Mouse (Mus musculus) spleen, adult 2 months (tissue): Measurements from ENCODE around the gene Gm14180. TPM values are rescaled to one million over a fixed set of nuclear protein-coding genes. Genes with fewer than 3 reads are reported as not detected.
"Not testable (repeated sequence)": the region's sequence is repeated elsewhere in the genome, so short reads cannot be mapped to it uniquely, and the experiment has no call there.

Source experiments
- DNase-seq, 2 experiments: peaks; one replicate each; pipeline versions ENCODE4 v3.0.0 to v3.0.0-alpha.2; 2012 to 2021; ENCODE audit warnings: low spot score in 2 of 2, low read depth in 1 of 2
- H3K27ac ChIP-seq: fragments of 200-500 bp; 2 replicates; pipeline ENCODE4 v1.5.1; 2012; ENCODE audit warnings: low read length, inconsistent platforms; ENCODE audit not compliant: insufficient read depth
- H3K27me3 ChIP-seq: fragments of 200-500 bp; 2 replicates; pipeline ENCODE4 v1.6.1; 2012; ENCODE audit warnings: mild to moderate bottlenecking, moderate library complexity, low read length, inconsistent platforms; ENCODE audit not compliant: control insufficient read depth, insufficient read depth
- H3K36me3 ChIP-seq: fragments of 200-500 bp; 2 replicates; pipeline ENCODE4 v1.6.1; 2012; ENCODE audit warnings: mild to moderate bottlenecking, low read length, inconsistent platforms; ENCODE audit not compliant: control insufficient read depth, insufficient read depth
- H3K4me1 ChIP-seq: fragments of 200-500 bp; 2 replicates; pipeline ENCODE4 v1.6.1; 2011; ENCODE audit warnings: inconsistent platforms; ENCODE audit not compliant: control insufficient read depth, insufficient read depth, insufficient read length
- H3K4me3 ChIP-seq: fragments of 200-500 bp; 2 replicates; pipeline ENCODE4 v1.5.1; 2011; ENCODE audit warnings: mild to moderate bottlenecking, inconsistent platforms; ENCODE audit not compliant: insufficient read depth, insufficient read length; ENCODE audit errors: extremely low read depth
- CTCF ChIP-seq: fragments of 200-500 bp; IDR thresholded peaks from 2 replicates; pipeline ENCODE4 v1.5.1; 2011; ENCODE audit warnings: mild to moderate bottlenecking, inconsistent platforms; ENCODE audit not compliant: insufficient read depth, insufficient read length, insufficient replicate concordance; ENCODE audit errors: extremely low read depth
- POLR2A ChIP-seq: fragments of 200-500 bp; IDR thresholded peaks from 2 replicates; pipeline ENCODE4 v1.6.1; 2011; ENCODE audit warnings: low read depth, low read length, inconsistent platforms
- WGBS: fragments of 180-500 bp; shearing (Covaris S2); methylation state at CpG from one replicate; pipeline ENCODE4 v1.1.7; 2018; 5-methylcytosine and 5-hydroxymethylcytosine counted together
- polyA plus RNA-seq: library from polyadenylated mRNA; depleted of rRNA; stranded (reverse); fragments of >200 nt; gene quantifications from 2 replicates; pipeline ENCODE4 v1.2.3, GENCODE M21; 2012; rRNA removed

Gm14180 gene
- polyA plus RNA-seq, 1 experiment, result not detected

DNA sequence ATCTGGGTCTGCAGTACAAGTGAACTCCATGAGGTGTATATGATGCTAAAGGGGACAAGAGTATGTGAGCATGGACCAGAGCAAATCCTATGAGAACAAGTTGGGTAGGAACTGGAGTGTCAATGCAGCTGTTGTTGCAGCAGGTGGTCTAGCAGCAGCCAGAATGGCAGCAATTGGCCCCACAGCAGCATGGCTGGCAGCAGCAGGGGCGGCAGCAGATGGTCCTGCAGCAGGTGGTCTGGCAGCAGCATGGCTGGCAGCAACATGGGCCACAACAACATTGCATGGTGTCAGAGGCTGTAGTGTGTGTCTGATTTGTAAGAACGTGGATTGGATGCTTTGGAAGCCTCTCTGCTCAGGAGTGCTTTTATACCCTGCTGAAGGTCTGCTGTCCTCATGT, 10.0 kb downstream of the Gm14180 start:
- TF ChIP-seq CTCF, result no peak
- no peak for TF ChIP-seq POLR2A
- no peaks in the 10 kb centered on the region for H3K4me1 ChIP-seq
- no peak for DNase-seq
- WGBS, result 80% methylated on average over 2 of the region's 2 CpGs
- no peaks in the 10 kb centered on the region for H3K27me3 ChIP-seq
- no peak overlapping the region for H3K27ac ChIP-seq
- no peak overlapping the region for H3K4me3 ChIP-seq
- H3K36me3 ChIP-seq, result no peaks in the 10 kb centered on the region

DNA sequence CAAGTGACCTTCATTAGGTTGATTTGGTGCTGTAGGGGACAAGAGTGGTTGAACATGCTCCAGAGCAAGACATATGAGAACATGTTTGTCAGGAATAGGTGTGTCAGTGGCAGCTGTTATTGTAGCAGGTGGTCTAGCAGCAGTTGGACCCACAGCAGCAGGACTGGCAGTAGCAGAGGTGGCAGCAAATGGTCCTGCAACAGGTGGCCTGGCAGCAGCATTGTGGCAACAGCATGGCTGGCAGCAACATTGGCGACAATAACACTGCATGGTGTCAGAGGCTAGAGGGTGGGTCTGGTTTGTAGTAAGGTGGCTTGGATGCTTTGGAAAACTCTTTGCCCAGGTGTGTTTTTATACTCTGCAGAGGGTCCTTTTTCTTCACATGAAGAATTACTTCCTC, 15.3 kb downstream of the Gm14180 start:
- 92% methylated on average over 1 of the region's 1 CpGs for WGBS
- no peak for TF ChIP-seq POLR2A
- no peak for TF ChIP-seq CTCF
- H3K27me3 ChIP-seq, result no peaks in the 10 kb centered on the region
- DNase-seq, result no peak
- H3K36me3 ChIP-seq, result no peaks in the 10 kb centered on the region
- H3K4me1 ChIP-seq, result no peaks in the 10 kb centered on the region
- no peak overlapping the region for H3K4me3 ChIP-seq
- no peak overlapping the region for H3K27ac ChIP-seq

DNA sequence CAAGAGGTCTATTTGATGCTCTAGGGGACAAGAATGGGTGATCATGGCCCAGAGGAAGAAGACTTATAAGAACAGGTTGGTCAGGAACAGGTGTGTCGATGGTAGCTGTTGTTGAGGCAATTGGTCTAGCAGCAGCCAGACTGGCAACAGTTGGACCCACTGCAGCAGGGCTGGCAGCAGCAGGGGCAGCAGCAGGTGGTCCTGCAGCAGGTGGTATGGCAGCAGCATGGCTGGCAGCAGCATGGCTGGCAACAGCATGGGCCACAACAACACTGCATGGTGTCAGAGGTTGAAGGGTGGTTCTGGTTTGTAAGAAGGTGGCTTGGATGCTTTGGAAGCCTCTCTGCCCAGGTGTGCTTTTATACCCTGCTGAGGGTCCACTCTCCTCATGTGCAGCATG, 43.6 kb downstream of the Gm14180 start, which contains the start of gene Gm14190:
Gene Gm14190 (minus strand): TSS at position 278 of the 400 bp plus-strand sequence.
- H3K4me1 ChIP-seq, result no peaks in the 10 kb centered on the region
- no peak within 1 kb of the TSS for H3K27ac ChIP-seq
- TF ChIP-seq CTCF (no peak), POLR2A (no peak)
- H3K36me3 ChIP-seq, result no peaks in the 10 kb centered on the region
- 96% methylated on average over 1 of the region's 1 CpGs for WGBS
- no peaks in the 10 kb centered on the region for H3K27me3 ChIP-seq
- H3K4me3 ChIP-seq, result no peak within 1 kb of the TSS
- no peak for DNase-seq

DNA sequence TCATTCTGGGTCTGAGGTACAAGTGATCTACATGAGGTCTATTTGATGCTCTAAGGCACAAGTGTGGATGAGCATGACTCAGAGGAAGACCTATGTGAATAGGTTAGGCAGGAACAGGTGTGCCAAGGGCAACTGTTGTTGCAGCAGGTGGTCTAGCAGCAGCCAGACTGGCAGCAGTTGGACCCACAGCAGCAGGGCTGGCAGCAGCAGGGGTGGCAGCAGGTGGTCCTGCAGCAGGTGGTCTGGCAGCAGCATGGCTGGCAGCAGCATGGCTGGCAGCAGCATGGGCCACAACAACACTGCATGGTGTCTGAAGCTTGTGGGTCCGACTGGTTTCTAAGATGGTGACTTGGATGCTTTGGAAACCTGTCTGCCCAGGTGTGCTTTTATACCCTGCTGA, 48.9 kb downstream of the Gm14180 start:
- 86% methylated on average over 1 of the region's 1 CpGs for WGBS
- H3K36me3 ChIP-seq, H3K27ac ChIP-seq, H3K4me3 ChIP-seq, DNase-seq, H3K27me3 ChIP-seq, H3K4me1 ChIP-seq: not testable (repeated sequence)

Other genes starting within 250 kb of the Gm14180 start
- 0.06 and 0.14 TPM in 2 replicates for gene Krt23, start 241.2 kb downstream of the Gm14180 start, polyA plus RNA-seq
- gene Krt39, start 213.0 kb downstream of the Gm14180 start, polyA plus RNA-seq, result not detected in 2 replicates
- not detected in 2 replicates for gene Krt40, start 191.1 kb downstream of the Gm14180 start, polyA plus RNA-seq
- gene Krtap3-3, start 183.4 kb downstream of the Gm14180 start, polyA plus RNA-seq, result not detected in 2 replicates
- not detected in 2 replicates for gene Krtap3-2, start 177.4 kb downstream of the Gm14180 start, polyA plus RNA-seq
- not detected in 2 replicates for gene Gm11939, start 174.8 kb downstream of the Gm14180 start, polyA plus RNA-seq
- gene Krtap3-1, start 167.7 kb downstream of the Gm14180 start, polyA plus RNA-seq, result not detected in 2 replicates
- not detected in 2 replicates for gene Krtap1-5, start 153.3 kb downstream of the Gm14180 start, polyA plus RNA-seq
- gene Krtap1-4, start 150.6 kb downstream of the Gm14180 start, polyA plus RNA-seq, result not detected in 2 replicates
- gene Krtap1-3, start 143.0 kb downstream of the Gm14180 start, polyA plus RNA-seq, result not detected in 2 replicates
- not detected in 2 replicates for gene Krtap9-3, start 136.2 kb downstream of the Gm14180 start, polyA plus RNA-seq
- gene Gm11938, start 131.0 kb downstream of the Gm14180 start, polyA plus RNA-seq, result not detected in 2 replicates
- gene Gm11937, start 124.1 kb downstream of the Gm14180 start, polyA plus RNA-seq, result not detected in 2 replicates
- not detected in 2 replicates for gene Krtap2-4, start 119.4 kb downstream of the Gm14180 start, polyA plus RNA-seq
- gene Gm11562, start 113.9 kb downstream of the Gm14180 start, polyA plus RNA-seq, result not detected in 2 replicates
- gene Krtap4-1, start 106.1 kb downstream of the Gm14180 start, polyA plus RNA-seq, result not detected in 2 replicates
- gene Krtap4-2, start 99.2 kb downstream of the Gm14180 start, polyA plus RNA-seq, result not detected in 2 replicates
- not detected in 2 replicates for gene Krtap4-7, start 90.2 kb downstream of the Gm14180 start, polyA plus RNA-seq
- not detected in 2 replicates for gene Gm11555, start 84.1 kb downstream of the Gm14180 start, polyA plus RNA-seq
- not detected in 2 replicates for gene Gm11563, start 75.3 kb downstream of the Gm14180 start, polyA plus RNA-seq
- gene Krtap4-6, start 68.3 kb downstream of the Gm14180 start, polyA plus RNA-seq, result not detected in 2 replicates
- gene Gm14190, start 43.5 kb downstream of the Gm14180 start, polyA plus RNA-seq, result not detected in 2 replicates
- gene Gm11595, start 38.6 kb upstream of the Gm14180 start, polyA plus RNA-seq, result not detected in 2 replicates
- not detected in 2 replicates for gene Krtap4-8, start 46.4 kb upstream of the Gm14180 start, polyA plus RNA-seq
- gene Krtap4-9, start 50.9 kb upstream of the Gm14180 start, polyA plus RNA-seq, result not detected in 2 replicates
- not detected in 2 replicates for gene Gm11596, start 59.2 kb upstream of the Gm14180 start, polyA plus RNA-seq
- not detected in 2 replicates for gene Gm11569, start 64.6 kb upstream of the Gm14180 start, polyA plus RNA-seq
- not detected in 2 replicates for gene Gm11554, start 70.2 kb upstream of the Gm14180 start, polyA plus RNA-seq
- gene Krtap4-13, start 75.6 kb upstream of the Gm14180 start, polyA plus RNA-seq, result not detected in 2 replicates
- gene Gm11564, start 81.4 kb upstream of the Gm14180 start, polyA plus RNA-seq, result not detected in 2 replicates
- not detected in 2 replicates for gene 2300003K06Rik, start 103.8 kb upstream of the Gm14180 start, polyA plus RNA-seq
- not detected in 2 replicates for gene Krtap4-16, start 117.3 kb upstream of the Gm14180 start, polyA plus RNA-seq
- gene Gm11568, start 123.6 kb upstream of the Gm14180 start, polyA plus RNA-seq, result not detected in 2 replicates
- not detected in 2 replicates for gene Gm11559, start 130.2 kb upstream of the Gm14180 start, polyA plus RNA-seq
- gene Krtap9-1, start 139.1 kb upstream of the Gm14180 start, polyA plus RNA-seq, result not detected in 2 replicates
- gene Gm11567, start 144.9 kb upstream of the Gm14180 start, polyA plus RNA-seq, result not detected in 2 replicates
- not detected in 2 replicates for gene Krtap31-1, start 173.6 kb upstream of the Gm14180 start, polyA plus RNA-seq
- gene Gm11565, start 180.5 kb upstream of the Gm14180 start, polyA plus RNA-seq, result not detected in 2 replicates
- not detected in 2 replicates for gene Krtap31-2, start 202.0 kb upstream of the Gm14180 start, polyA plus RNA-seq
- gene Krtap9-5, start 214.2 kb upstream of the Gm14180 start, polyA plus RNA-seq, result not detected in 2 replicates
- gene Krtap29-1, start 244.8 kb upstream of the Gm14180 start, polyA plus RNA-seq, result not detected in 2 replicates